ENCODE assay signal across 8 mouse cellular contexts in genomic region chr11:43492663-43493062, GRCm38 (mm10). TPM values are rescaled to one million over a fixed set of nuclear protein-coding genes. Genes with fewer than 3 reads are reported as not detected.
DNase-seq lines count a peak whose midpoint lies in the region; ATAC-seq and TF ChIP-seq lines count a peak whose summit lies in the region.

No protein-coding gene starts in this region.

- ATAC-seq in erythroblast, adult 5-6 weeks (replicated peaks; ENCODE audit: low FRiP score, poor library complexity, severe bottlenecking) = peak; percentile 73
- ATAC-seq in hematopoietic stem cell, adult 5-6 weeks (replicated peaks in 1 of 2; ENCODE audit: insufficient read depth in 1 of 2, low FRiP score in 2 of 2, low TSS enrichment in 1 of 2, low read depth in 1 of 2, poor library complexity in 2 of 2, severe bottlenecking in 2 of 2) = peak; percentile 71 to 77
- peak; percentile 38 for ATAC-seq in lung, postnatal 0 days

- no peak overlapping the region for H3K4me2 ChIP-seq in lung, postnatal 0 days (replicated peaks; ENCODE audit: low read depth, low read length)

- 33% methylated on average over 7 of the region's 7 CpGs for WGBS in lung, postnatal 0 days

- no peak overlapping the region for H3K4me3 ChIP-seq in ES-E14 (ENCODE audit: insufficient read depth in 1 of 2, low read depth in 1 of 2, low read length in 2 of 2, poor library complexity in 1 of 2, severe bottlenecking in 1 of 2)
- no peak overlapping the region for H3K4me3 ChIP-seq in lung, postnatal 0 days (ENCODE audit: low read depth, low read length)

- no peak for DNase-seq in ES-E14 (ENCODE audit: low read depth, low spot score)
- peak; percentile 70 for DNase-seq in brain, adult 2 months (ENCODE audit: low read depth, low spot score)
- DNase-seq in layer of hippocampus, adult 18-20 months (ENCODE audit: low spot score in 2 of 2) = peak; percentile 36 to 84
- peak; percentile 54 for DNase-seq in lung, postnatal 0 days (ENCODE audit: low spot score)
- peak; percentile 57 for DNase-seq in retina, postnatal 7 days (ENCODE audit: low read depth, low spot score)
- DNase-seq in urinary bladder, adult 18-20 months (ENCODE audit: low spot score in 2 of 2) = peak; percentile 37 to 70

- TF ChIP-seq CTCF in lung, postnatal 0 days (IDR thresholded peaks at IDR 0.05) = peak; percentile 99

- peaks cover 0 to 6% of the 10 kb centered on the region in 2 experiments; a peak in 1 of 4 replicates for H3K4me1 ChIP-seq in ES-E14 (ENCODE audit: control insufficient read depth in 2 of 2, insufficient read depth in 2 of 2, low read length in 2 of 2, poor library complexity in 1 of 2)
- no peaks in the 10 kb centered on the region for H3K4me1 ChIP-seq in lung, postnatal 0 days (ENCODE audit: insufficient read depth, low read depth, low read length)

- no peaks in the 10 kb centered on the region for H3K36me3 ChIP-seq in ES-E14 (ENCODE audit: control insufficient read depth, insufficient read depth, low read length, poor library complexity, severe bottlenecking)
- H3K36me3 ChIP-seq in lung, postnatal 0 days (ENCODE audit: insufficient read depth, low read length) = no peaks in the 10 kb centered on the region

- no peak overlapping the region for H3K27ac ChIP-seq in ES-E14 (ENCODE audit: insufficient read depth, low read depth, low read length, poor library complexity, severe bottlenecking)
- no peak overlapping the region for H3K27ac ChIP-seq in lung, postnatal 0 days (ENCODE audit: low read length)

- TF ChIP-seq EP300 in lung, postnatal 0 days (IDR thresholded peaks at IDR 0.05) = no peak

- no peaks in the 10 kb centered on the region for H3K27me3 ChIP-seq in lung, postnatal 0 days (replicated peaks; ENCODE audit: insufficient read depth, low read length)

- no peak overlapping the region for H3K9ac ChIP-seq in ES-E14 (ENCODE audit: insufficient read depth, low read depth, low read length, poor library complexity, severe bottlenecking)
- H3K9ac ChIP-seq in lung, postnatal 0 days (replicated peaks; ENCODE audit: low read depth) = no peak overlapping the region

- in situ Hi-C loops in ES-E14 (cut with MboI; ENCODE audit: low sequenced_read_pairs in 2 of 2, unreplicated experiment in 2 of 2) = no loop called here

- no peaks in the 10 kb centered on the region for H3K9me3 ChIP-seq in ES-E14 (ENCODE audit: control insufficient read depth, insufficient read depth, low read depth, low read length)
- H3K9me3 ChIP-seq in lung, postnatal 0 days (ENCODE audit: low read length) = no peaks in the 10 kb centered on the region

TF ChIP-seq in ES-E14, 5 proteins besides CTCF, POLR2A, EP300 and RAD21:
- TF ChIP-seq HCFC1 (IDR thresholded peaks at IDR 0.05; ENCODE audit: borderline replicate concordance, insufficient read depth, low read length) = no peak
- TF ChIP-seq CHD2 (IDR thresholded peaks at IDR 0.05; ENCODE audit: low read depth, low read length) = no peak
- no peak for TF ChIP-seq ZNF384 (IDR thresholded peaks at IDR 0.05; ENCODE audit: low read depth, low read length)
- TF ChIP-seq MAFK (IDR thresholded peaks at IDR 0.05; ENCODE audit: insufficient read depth, low read depth, low read length) = no peak
- TF ChIP-seq ZC3H11A (IDR thresholded peaks at IDR 0.05; ENCODE audit: borderline replicate concordance, low read depth, low read length) = peak; percentile 42; the same call in 1 of the 2 replicates

RNA-seq across cellular contexts. Expression of gene C1qtnf2, which starts 18.6 kb away (rescaled TPM):
- total RNA-seq in ES-E14 (2012; rRNA removed) = not detected in 2 replicates
- total RNA-seq in erythroblast, adult 5-6 weeks (2015; ENCODE audit: low replicate concordance) = not detected in 2 replicates
- not detected in 2 replicates for total RNA-seq in erythroblast, adult 5-6 weeks (2017; ENCODE audit: low replicate concordance)
- not detected in 2 replicates for total RNA-seq in hematopoietic stem cell, adult 5-6 weeks (2017)
- 1 to 10 TPM in 1 of 2 experiments, under 1 TPM in 1; 0.74 to 2.0 TPM for total RNA-seq in layer of hippocampus, adult 18-20 months (2021)
- polyA plus RNA-seq in lung, postnatal 0 days (2015; fragmentation: Nextera tagmentation; extraction: Ambion mirVana) = 9.2 and 10.2 TPM in 2 replicates

RNA-seq across cellular contexts. Expression of gene Ccnjl, which starts 35.9 kb away (rescaled TPM):
- total RNA-seq in ES-E14 (2012; rRNA removed) = 1.0 and 2.1 TPM in 2 replicates
- total RNA-seq in erythroblast, adult 5-6 weeks (2015; ENCODE audit: low replicate concordance) = not detected in 2 replicates
- total RNA-seq in erythroblast, adult 5-6 weeks (2017; ENCODE audit: low replicate concordance) = 0.98 TPM in 1 of 2 replicates, not detected in the other
- 2.5 and 3.1 TPM in 2 replicates for total RNA-seq in hematopoietic stem cell, adult 5-6 weeks (2017)
- total RNA-seq in layer of hippocampus, adult 18-20 months (2021) = 1 to 10 TPM; 9.7 to 9.8 TPM
- 6.5 and 9.4 TPM in 2 replicates for polyA plus RNA-seq in lung, postnatal 0 days (2015; fragmentation: Nextera tagmentation; extraction: Ambion mirVana)

RNA-seq across cellular contexts. Expression of gene Slu7, which starts 59.1 kb away (rescaled TPM):
- total RNA-seq in ES-E14 (2012; rRNA removed) = 23.5 and 28.8 TPM in 2 replicates
- total RNA-seq in erythroblast, adult 5-6 weeks (2015; ENCODE audit: low replicate concordance) = 18.8 and 36.8 TPM in 2 replicates
- 87.7 and 93.6 TPM in 2 replicates for total RNA-seq in erythroblast, adult 5-6 weeks (2017; ENCODE audit: low replicate concordance)
- 93.5 and 112 TPM in 2 replicates for total RNA-seq in hematopoietic stem cell, adult 5-6 weeks (2017)
- total RNA-seq in layer of hippocampus, adult 18-20 months (2021) = 10 to 100 TPM; 54.0 to 55.2 TPM
- 52.8 and 56.0 TPM in 2 replicates for polyA plus RNA-seq in lung, postnatal 0 days (2015; fragmentation: Nextera tagmentation; extraction: Ambion mirVana)
